Mouse (Mus musculus) monocyte, adult 5-6 weeks (primary cell): ENCODE data around the gene 4930442H23Rik. TPM values are rescaled to one million over a fixed set of nuclear protein-coding genes. Genes with fewer than 3 reads are reported as not detected.
A peak's percentile ranks its signal among the peaks of the same experiment; 100 is the strongest.
"Not testable (repeated sequence)": the region's sequence is repeated elsewhere in the genome, so short reads cannot be mapped to it uniquely, and the experiment has no call there.

ENCODE experiments used
- ATAC-seq: fragments of 153-309, 156-312 bp; replicated peaks from 2 replicates; pipeline ENCODE4 v1.8.0; 2017; ENCODE audit warnings: mild to moderate bottlenecking; ENCODE audit not compliant: low TSS enrichment, insufficient number of reproducible peaks, severe bottlenecking, poor library complexity, low FRiP score
- total RNA-seq: library from RNA; stranded (forward); fragments of 200-1000, 200-491, 200-594 nt; gene quantifications from 3 replicates; pipeline ENCODE4 v1.2.3, GENCODE M21; 2017

4930442H23Rik gene
- 0.49 TPM in 1 of 3 replicates, not detected in the others for total RNA-seq

DNA sequence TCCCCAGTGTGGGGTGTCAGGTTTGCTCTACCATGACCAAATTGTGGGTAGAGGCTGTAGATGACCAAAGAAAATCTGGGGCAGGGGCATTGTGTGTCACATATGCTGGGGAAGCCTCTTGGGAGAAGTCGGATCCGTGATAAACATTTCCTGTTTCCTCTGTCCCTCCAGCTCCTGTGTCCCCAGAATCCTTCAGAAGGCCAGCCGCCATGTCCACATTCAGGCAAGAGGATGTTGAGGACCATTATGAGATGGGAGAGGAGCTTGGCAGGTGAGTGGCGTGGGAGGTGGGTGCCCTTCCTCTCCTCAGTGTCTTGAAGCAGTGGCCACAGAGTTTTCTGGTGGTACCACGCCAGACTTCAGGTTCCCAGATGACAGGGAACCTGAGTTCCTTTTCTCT, at the start of gene 4930442H23Rik:
4930442H23Rik (minus strand) TSS at position 45 of the 400 bp plus-strand sequence.
- no peak for ATAC-seq

DNA sequence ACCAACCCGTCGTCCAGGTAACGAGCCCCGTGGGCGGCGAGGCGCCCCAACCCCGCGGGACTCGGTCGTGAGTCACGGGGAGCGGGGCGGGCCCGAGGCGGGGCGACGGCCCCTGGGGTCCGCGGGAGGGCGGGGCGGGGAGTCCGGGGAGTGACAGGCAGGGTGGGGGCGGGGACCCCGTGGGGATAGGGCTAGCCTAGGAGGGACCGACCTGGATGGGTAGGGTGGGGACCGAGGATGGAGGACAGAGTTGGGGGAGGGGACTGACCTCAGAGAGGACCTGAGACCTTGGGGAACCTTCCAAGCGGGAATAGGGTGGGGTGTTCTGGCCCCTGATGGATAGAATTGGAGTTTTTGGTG, 49.6 kb upstream of the 4930442H23Rik start:
- ATAC-seq: no peak

GRCm38 (mm10) chr10:81232580-81233225, 49.1 kb upstream of the 4930442H23Rik start, which contains the start of gene Zfr2:
Gene Zfr2, plus strand, starts transcription at chr10:81233155.
- peak; percentile 77 for ATAC-seq

DNA sequence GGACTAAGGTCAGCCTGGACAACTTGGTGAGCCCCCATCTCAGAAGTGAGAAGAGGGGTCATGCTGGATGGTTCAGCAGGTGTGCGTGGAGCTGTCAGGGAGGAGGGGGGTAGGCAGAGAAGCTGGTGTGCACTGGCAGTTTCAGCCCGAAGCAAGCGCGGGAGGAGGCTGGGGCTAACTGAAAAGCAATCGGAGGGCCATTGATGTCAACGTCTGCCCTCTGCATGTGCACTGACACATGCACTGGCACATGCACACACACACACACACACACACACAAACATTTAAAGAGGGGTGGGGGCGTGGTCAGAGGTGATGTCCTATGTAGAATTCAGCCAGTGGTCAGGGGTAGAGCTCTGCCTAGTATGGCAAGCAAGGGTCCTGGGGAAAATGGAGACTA, 47.8 kb upstream of the 4930442H23Rik start:
- no peak for ATAC-seq

- ATAC-seq: no peak
Observed at GRCm38 (mm10) chr10:81230438-81231332, 47.0 kb upstream of the 4930442H23Rik start, which contains the start of gene Atcay. Gene Atcay, minus strand, starts transcription at chr10:81230833.

DNA sequence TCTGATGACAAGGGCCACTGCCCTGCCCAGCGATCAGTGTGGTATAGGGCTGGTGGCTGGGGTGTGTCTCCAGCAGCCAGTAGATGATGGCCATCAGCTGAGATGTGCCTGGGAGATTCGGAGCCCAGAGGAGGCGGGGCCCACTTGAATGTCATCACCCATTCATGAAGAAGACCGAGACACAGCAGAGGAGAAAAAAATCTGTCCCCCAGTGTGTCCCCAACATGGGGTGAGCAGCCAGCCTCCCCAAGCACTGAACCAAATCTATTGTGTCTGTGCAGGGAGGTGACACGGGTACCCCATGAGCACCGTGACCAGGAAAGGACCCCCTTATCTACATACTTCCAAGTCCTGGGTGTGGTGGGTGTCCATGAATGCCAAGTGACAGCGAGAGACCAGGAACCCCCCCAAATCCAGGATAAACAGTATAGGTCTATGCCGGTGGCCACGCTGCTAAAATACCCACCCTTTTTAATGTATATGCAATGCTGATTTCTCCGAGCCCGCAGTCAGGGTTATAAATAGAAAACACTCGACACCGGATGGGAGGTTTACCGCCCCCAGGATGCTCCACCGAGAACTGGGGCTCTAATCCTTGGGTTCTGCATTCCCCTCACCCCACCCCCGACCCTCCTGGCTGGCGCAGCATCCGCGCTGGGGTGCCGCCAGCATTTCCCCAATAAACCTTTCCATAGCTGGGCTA, 46.2 kb upstream of the 4930442H23Rik start:
- no peak for ATAC-seq

DNA sequence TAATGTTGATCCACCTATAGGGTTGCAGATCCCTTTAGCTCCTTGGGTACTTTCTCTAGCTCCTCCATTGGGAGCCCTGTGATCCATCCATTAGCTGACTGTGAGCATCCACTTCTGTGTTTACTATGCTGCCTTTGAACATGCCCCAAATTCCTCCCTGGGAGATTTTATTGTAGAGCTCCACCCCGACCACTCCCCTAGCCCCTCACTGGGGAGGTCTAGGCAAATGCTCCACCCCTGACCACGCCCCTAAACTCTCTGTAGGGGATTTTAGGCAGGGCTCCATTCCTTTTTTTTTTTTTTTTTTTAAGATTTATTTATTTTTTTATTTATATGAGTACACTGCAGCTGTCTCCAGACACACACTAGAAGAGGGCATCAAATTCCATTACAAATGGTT, 40.1 kb upstream of the 4930442H23Rik start:
- ATAC-seq: not testable (repeated sequence)

DNA sequence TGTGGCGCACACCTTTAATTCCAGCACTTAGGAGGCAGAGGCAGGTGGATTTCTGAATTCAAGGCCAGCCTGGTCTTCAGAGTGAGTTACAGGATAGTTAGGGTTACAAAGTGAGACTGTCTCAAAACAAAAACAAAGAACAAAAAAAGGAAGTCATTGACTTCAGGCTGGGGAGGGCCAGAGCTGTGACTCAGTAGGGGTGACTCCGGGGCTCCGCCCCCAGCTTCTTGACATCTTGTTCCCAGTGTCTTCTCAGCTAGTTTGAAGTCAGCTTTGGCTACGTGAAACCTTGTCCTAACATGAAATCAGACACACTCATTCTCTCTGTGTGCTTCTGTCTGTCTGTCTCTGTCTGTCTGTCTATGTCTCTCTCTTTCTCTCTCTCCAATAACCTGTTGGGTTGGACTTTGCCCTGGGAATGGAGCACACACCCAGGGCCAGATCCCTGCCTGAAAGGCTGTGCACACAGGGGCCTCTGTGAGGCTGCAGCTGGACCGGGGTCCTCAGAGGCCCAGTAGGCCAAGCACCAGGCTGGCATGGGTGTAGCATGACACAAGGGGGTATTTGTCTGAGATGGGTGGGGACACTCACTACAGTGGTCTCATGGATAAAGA, 37.9 kb upstream of the 4930442H23Rik start:
- ATAC-seq: peak; percentile 76

DNA sequence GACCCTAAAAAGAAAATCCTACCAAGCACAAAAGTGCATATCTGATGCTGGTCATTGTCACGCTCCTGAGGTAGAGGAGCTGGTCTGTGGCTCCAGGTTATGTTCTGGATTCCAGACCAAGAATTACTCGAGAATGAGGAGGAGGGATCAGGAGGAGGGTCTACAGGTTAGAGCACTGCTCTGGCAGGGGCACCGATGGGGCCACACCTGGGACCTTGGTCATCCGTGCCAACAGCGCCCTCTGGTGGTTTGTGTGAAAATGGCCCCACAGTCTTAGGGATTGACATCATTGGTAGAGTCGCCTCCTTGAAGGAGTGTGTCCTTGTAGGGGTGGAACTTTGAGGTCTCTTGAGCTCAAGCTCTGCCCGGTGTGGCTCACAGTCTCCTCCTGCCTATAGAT, 34.3 kb upstream of the 4930442H23Rik start:
- peak; percentile 70 for ATAC-seq

- ATAC-seq: not testable (repeated sequence)
Observed at GRCm38 (mm10) chr10:81217267-81217666, 33.6 kb upstream of the 4930442H23Rik start.

GRCm38 (mm10) chr10:81216810-81217209, 33.2 kb upstream of the 4930442H23Rik start:
- no peak for ATAC-seq

GRCm38 (mm10) chr10:81216260-81216659, 32.6 kb upstream of the 4930442H23Rik start:
- no peak for ATAC-seq

- ATAC-seq: no peak
Observed at GRCm38 (mm10) chr10:81210154-81210553, 26.5 kb upstream of the 4930442H23Rik start.

- ATAC-seq: no peak
Observed at GRCm38 (mm10) chr10:81204137-81204536, 20.5 kb upstream of the 4930442H23Rik start.

GRCm38 (mm10) chr10:81202978-81203720, 19.5 kb upstream of the 4930442H23Rik start:
- no peak for ATAC-seq

DNA sequence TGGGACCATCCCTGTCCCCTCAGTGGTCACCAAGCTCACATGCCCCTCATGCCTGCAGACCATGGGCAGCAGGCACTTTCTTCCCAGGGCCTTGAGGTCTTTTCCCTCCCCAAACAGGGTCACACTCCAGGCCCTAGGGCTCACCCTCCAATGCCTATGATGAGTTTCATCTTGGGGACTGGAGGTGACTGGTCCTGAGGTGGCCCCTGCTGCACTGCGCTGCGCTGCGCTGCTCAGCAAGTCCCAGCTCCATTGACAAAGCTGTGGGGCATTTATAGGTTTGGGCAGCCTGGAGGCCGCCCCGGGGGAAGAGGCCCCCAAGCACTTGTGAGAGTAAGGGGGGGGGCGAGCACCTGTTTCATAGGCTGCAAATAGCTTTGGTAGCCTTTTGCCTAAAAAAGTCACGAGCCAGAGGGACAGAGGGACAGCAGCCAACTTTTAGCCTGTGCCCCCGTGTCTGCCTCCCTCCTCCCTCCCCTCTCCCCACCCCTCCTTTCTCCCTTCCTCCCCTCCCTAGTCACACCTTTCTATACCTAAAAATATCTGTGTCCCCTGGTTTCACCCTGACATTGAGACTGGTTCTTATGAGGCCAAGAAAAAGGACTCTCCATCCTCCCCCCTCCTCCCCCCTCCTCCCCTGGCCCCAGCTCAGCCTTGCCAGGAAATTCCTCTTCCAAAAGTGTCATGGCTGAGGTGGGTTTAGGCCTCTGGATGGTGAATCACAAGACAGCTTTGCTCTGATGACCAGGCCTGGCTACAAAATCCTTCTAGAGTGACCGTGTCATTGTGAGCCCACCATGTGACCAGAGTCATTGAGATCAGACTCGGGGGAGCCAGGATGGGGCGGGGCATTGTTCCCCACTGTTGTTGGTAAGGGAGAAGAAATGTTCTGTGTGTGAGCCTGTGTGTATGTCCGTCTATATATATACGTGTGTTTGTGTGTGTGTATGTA, 18.4 kb upstream of the 4930442H23Rik start, which contains the start of gene Nmrk2:
Nmrk2 (minus strand) TSS at position 245 of the 952 bp plus-strand sequence.
- ATAC-seq: no peak
